Mouse (Mus musculus) heart, postnatal 0 days (tissue): ENCODE results near the gene Hes5.

Experiments
- CTCF ChIP-seq: IDR thresholded peaks from 2 replicates; pipeline ENCODE4 v1.5.1; 2016; ENCODE audit warnings: antibody characterized with exemption, control low read depth, low read depth
- EP300 ChIP-seq: IDR thresholded peaks from 2 replicates; pipeline ENCODE4 v1.6.1; 2016; ENCODE audit warnings: antibody characterized with exemption, low read depth

- TF ChIP-seq CTCF (no peak), EP300 (no peak)
These were observed 31.5 kb upstream of the Hes5 start for GRCm38 (mm10) chr4:154929088-154929660.
